Mouse (Mus musculus) spleen, adult 18-20 months (tissue): ENCODE data around the gene Cldn4.
"Not testable (repeated sequence)": the region's sequence is repeated elsewhere in the genome, so short reads cannot be mapped to it uniquely, and the experiment has no call there.

ENCODE experiments used
- DNase-seq, 2 experiments: peaks; one replicate each; pipeline ENCODE4 v3.0.0; 2022; ENCODE audit warnings: mixed read lengths in 2 of 2

Gene Cldn4

DNA sequence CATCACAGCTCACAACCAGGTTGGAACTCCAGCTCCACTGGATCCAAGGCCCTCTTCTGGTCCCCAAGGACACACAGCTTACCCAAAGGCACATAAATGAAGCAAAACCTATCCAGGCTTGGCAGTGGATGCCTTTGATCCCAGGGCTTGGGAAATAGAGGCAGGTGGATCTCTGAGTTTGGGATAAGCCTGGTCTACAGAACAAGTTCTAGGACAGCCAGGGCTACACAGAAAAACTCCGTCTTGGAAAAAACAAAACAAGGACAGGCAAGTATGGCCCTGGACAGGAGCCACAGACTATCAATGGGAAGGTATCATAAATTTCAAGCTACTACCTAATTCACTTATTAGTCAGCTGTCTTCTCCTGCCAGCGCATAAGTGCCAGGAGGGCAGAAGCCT, 14.8 kb upstream of the Cldn4 start:
- no peak for DNase-seq

DNA sequence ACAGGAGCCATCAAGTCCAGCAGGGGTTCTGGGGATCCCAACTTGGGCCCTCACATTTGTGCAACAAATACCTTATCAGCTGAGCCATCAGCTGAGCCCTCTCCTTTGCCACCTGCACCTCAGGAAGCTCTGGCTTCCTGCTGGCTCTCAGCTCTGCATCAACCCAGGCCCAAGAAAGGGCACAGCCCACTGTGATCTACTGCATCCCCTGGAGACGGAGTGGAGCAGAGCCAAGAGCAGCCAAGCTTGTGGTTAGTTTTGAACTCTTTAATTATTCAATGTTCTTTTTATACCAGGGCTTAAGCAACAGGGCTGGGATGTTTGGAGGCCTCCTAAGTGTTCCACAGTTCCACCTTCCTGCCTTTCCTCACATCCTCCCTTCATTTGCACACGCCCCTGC, 13.7 kb upstream of the Cldn4 start:
- no peak for DNase-seq

DNA sequence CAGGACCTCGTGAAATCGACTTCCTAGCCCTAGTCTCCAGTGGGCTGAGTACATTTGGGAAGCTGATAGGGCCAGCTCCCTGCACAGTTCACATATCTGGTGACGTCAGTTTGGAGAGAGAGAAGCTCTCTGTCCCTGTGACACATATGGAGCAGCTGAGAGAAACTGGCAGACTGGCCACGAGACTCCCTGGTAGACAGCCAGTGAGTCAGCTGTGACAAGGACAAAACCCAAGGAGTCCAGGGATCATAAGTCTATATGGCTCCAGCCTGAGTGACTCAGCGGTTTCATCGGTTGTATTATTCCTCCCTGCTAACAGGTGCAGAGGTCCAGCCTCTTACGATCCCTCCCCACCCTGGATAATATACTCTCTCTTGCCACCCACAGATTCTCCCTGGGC, 12.4 kb upstream of the Cldn4 start:
- no peak for DNase-seq

DNA sequence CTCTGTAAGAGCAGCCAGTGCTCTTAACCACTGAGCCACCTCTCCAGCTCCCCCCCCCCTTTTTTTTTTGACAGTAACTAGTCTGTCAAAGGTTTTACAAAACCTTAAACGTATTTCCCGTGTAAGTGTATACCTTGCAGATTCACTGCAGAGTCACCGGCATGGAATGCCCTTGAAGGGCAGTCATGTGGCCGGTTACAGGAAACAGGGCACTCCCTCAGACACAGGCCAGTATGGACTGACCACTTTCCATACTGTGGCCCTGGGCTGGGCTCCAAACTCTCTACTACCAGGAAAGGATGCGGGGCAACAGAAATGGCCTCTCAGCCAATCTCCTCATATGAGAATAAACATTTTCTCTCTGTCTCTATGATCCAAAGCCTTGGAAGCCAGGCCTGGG, 8.8 kb upstream of the Cldn4 start:
- no peak for DNase-seq

DNA sequence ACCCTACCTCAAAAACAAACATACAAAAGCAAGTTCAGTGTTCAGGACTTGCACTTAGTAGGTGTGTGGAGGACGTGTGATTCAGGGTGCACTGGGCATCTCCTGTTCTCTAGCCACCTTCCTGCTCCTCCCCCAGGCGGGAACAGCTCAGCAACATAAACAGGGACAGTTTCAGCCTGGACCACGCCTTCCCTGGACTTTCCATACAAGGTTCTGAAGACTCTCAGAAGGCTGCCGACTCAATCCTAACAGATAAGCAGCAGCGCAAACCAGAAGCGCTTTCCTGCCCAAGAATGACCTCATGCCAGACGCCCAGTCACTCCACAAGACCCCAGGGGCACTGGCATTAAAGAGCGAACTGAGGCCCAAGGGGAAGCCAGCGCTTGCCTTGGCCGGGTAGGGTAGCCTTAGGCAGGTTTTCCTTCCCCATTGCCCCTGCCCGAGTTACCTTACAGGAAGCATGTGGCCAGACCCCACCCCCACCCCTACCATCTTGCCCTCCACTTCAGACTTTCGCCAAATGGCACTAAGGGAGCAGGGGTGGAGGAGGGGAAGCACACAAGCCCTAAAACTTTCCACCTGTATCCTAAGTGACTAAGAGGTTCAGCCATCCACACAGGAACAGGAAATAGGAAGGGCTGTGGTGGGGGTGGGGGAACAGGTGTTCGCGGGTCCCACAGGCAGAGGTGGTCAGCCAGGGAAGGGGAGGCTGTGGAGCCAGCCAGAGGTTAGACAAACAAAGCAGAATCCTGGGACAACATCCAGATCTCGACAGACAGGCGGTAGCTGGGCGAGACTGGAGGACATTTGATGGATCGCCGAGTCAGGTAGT, 4.5 kb upstream of the Cldn4 start:
- DNase-seq: no peak

DNA sequence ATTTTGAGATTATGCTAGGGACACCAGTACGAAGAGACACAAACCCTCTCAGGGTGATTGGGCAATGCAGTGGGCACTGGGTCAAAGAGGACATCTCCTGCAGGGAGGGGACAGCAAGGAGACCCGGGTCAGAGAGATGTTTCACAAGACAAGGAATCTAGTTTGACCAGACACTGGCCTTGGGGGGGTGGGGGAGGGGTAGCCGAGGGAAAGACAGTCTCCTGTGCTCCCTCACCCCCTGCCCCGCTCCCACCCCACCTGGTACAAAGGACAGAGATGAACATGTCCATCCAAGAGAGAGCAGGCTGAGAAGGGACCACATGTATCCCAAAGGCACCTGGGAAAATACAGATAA, 1.3 kb upstream of the Cldn4 start:
- DNase-seq: no peak

DNA sequence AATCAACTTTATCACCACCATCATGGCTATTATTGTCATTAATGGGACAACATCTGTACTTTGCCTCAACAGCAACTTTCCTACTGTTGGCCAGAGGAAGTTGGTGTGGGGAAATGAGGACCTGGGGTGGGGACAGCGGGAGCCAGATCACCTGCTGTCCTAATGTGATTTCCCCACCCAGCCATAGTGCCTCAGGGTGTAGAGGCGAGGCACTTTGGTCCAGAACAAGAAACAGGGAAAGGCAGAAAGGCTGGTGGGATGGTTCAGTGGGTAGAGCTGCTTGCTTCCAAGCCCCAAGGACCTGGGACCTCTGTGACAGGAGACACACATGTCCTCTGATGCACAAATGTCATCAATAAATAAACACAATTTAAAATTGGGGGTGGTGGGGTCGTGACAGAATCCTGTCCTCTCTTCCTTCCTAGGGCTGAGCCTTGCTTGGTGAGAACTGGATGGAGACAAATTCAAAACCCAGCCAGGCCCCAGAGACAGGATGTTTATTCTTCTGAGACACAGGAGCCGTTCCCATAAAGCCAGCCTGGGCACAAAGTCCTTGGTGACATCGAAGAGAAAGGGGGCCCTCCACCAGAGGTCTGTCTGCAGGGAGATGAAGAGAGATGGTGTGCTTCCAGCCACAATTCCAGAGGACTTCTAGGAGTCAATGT, 818 bp upstream of the Cldn4 start:
- DNase-seq: no peak

DNA sequence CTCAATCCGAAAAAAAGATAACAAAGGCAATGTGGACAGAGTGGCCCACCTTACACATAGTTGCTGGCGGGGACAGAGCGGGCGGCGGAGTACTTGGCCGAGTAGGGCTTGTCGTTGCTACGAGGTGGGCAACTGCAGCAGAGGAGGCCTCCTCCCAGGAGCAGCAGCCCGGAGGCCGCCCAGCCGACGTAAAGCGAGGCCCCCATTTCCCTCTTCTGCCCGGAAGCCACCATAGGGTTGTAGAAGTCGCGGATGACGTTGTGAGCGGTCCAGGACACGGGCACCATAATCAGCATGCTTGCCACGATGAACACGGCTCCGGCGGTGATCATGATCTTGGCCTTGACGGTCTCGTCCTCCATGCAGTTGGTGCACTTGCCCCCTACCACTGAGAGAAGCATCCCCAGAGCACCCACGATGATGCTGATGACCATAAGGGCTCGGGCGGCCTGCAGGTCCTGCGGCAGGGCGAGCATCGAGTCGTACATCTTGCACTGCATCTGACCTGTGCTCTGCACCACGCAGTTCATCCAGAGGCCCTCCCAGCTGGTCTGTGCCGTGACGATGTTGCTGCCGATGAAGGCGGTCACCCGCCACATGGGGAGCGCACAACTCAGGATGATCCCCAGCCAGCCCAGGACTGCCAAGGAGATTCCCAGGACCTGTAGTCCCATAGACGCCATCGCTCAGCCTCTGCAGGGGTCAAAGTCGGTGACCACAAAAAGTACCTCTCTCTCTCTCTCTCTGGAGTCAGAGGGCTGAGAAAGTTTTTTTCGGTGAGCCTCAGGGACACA, 474 bp downstream of the Cldn4 start:
- DNase-seq: no peak

DNA sequence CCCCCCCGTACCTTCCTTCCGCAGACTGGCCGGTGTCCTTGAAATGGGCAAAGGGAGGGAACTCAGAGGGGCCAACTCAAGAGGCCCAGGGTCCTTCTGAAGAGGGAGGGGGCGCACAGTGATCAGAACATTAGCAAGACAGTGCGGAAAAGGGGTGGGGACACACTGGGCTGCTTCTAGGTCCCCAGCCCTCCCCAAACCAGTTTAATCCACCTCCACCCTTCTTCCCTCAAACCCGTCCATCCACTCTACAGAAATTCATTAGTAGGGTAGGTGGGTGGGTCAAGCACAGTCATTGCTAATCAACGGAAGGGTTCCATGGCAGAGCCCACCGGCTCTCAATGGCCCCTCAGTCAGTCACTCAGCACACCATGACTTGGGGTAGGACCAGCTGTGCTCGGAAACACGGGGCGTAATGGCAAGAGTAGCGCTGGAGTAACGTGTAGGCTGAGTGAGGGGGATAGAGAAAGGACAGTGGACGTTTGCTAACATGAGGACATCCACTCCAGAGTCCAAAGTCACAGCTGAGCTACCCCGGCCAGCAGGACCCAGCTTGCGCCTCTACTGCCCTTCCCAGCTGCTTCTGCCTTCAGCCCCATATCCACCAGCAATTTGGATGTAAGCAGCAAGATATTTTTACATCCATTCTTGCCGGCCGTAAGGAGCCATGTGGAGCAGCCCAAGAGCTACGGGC, 1.3 kb downstream of the Cldn4 start:
- no peak for DNase-seq

DNA sequence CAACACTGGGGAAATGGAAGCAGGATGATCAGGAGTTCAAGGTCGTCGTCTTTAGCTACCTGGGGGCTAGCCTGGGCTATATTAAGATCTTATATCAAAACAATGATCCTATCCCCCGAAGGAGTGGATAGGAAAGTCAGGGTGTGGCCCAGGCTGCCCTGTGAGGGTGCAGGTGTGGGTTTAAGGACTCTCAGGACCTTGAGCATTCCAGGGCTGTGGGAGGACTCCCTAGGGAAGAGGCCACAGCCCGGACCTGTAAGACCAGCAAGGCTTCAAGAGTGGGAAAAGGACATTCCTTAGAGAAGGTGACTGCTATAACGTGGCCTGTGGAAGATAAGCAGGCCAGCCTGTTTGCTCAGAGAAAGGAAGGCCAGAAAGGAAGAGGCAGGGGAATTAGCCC, 2.6 kb downstream of the Cldn4 start:
- DNase-seq: no peak

DNA sequence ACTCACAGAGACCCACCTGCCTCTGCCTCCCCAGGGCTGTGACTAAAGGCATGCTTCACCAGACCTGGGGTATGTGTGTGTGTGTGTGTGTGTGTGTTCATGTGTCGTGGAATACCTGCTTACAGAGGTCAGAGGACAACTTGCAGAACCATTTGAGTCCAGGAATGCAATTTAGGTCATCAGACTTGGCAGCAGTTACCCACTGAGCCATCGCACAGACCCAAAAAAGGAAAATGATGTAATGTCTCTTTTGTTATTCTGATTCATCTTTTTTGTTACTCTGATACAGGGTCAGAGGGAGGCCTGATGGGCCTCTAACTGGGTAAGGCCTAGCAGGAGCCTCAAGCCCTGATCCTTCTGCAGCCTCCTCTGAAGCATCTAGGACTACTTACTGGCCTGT, 4.0 kb downstream of the Cldn4 start:
- no peak for DNase-seq

DNA sequence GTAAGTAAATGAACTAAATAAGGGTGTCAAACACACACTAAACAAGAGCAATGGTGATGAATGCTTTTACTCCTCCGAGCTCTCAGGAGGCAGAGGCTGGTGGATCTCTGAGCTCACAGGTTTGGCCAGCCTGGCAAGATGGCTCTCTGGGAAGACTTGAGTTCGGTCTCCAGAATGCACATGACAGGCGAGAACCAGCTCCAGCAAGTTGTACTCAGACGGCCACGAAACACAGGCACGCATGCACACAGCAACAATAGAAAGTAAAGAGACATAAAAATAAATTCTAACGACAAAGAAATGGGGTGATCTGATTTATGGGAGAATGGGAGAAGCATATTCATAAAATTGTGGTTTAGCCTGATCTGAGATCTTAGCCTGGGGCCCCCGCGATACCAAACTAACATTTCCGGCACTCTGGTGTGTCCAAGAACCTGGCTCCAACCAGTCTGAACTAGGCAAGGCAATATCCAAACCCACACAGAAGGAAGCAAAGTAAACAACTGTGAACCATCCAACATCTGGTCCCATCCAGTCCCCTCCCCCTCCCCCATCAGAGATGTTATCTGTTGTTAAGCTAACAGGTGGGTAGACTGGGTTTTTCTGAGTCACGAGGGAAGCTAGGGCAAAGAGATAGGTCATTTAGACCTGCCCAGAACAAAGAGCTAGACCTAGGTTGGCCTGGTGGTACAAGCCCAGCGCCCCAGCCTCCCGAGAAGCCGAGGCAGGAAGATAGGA, 5.1 kb downstream of the Cldn4 start:
- no peak for DNase-seq

DNA sequence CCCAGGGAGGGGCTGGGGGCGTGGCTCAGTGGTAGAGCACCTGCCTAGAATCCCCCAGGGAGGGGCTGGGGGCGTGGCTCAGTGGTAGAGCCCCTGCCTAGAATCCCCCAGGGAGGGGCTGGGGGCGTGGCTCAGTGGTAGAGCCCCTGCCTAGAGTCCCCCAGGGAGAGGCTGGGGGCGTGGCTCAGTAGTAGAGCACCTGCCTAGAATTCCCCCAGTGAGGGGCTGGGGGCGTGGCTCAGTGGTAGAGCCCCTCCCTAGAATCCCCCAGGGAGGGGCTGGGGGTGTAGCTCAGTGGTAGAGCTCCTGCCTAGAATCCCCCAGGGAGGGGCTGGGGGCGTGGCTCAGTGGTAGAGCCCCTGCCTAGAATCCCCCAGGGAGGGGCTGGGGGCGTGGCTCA, 7.2 kb downstream of the Cldn4 start:
- not testable (repeated sequence) for DNase-seq

DNA sequence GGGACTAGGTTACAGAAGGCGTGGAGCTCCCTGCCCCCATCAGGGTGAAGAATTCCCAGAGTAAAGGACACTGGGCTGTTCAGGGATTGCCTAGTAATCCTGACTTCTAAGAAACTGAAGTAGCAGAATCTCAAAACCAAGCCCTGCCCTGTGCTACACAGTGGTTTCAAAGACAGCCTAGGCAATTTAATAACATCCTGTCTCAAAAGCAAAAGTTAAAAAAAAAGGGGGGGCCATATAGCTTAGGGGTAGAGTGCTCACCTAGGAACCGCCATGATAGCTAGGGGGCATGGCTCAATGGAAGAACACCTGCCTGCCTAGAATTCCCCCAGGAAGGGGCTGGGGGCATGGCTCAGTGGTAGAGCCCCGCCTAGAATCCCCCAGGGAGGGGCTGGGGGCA, 7.7 kb downstream of the Cldn4 start:
- DNase-seq: no peak

DNA sequence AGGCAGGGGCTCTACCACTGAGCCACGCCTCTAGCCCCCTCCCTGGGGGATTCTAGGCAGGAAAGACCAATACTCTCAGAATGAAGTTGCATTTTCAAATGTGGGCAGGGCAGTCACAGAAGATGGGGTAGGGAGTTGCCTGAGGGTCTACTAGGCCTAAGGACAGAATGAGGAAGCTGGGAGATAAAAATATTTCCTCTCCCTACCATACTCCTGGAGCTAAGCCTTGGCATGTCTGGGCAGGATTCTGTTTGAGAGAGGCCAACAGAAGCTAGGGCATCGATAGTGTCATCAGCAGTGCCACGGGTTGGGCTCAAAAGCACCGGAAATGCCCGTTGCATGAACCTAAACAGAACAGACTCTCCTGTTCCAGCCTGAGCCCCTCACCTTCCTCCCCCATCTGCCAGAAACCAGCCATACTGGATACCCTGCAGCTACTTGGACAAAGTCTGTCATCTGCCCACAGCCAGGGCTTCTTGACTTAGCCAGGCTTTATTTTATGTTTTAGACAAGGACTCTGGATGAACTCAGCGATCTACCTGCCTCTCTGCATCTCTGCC, 10.0 kb downstream of the Cldn4 start:
- no peak for DNase-seq

DNA sequence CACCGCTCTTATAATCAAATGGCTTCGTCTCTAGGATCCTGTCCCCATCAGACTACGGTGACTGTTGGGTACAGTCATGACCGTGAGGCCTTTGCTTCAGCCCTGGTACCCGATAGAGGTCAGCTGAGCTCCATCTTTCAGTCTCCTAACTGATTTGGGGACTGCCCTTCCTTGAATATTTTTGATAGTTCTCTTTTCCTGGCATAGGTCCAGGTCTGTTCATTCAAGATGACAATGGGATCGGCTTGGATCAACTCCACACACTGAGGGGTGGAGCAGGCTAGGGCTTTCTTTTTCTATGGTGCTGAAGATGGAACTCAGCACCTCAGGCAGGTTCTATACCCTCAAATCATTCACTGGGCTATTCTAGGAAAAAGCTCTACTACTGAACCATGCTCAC, 10.7 kb downstream of the Cldn4 start:
- no peak for DNase-seq

DNA sequence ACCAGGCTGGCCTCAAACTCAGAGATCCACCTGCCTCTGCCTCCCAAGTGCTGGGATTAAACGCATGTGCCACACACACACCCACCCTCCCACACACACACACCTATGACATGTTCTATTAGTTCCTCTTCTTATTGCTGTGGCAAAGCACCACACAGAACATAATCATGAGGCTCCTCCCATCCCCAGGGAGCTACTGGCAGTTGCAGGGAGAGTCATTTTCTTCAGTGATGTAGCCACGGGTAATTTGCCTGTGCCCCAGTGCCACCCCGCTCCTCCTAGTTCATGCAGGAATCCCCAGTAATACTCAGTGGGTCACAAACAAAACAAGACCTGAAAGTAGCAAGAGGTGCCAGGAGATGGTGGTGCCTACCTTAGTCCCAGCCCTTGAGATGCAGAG, 12.1 kb downstream of the Cldn4 start:
- no peak for DNase-seq

DNA sequence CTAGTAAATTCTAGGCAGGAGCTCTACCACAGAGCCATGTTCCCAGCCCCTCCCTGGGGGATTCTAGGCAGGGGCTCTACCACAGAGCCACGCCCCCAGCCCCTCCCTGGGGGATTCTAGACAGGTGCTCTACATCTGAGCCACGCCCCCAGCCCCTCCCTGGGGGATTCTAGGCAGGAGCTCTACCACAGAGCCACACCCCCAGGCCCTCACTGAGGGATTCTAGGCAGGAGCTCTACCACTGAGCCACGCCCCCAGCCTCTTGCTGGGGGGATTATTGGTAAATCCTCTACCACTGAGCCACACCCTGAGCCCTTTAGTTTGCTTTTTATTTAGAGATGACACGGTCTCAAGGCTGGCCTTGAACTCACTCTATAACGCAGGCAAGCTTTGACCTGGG, 13.0 kb downstream of the Cldn4 start:
- DNase-seq: not testable (repeated sequence)

DNA sequence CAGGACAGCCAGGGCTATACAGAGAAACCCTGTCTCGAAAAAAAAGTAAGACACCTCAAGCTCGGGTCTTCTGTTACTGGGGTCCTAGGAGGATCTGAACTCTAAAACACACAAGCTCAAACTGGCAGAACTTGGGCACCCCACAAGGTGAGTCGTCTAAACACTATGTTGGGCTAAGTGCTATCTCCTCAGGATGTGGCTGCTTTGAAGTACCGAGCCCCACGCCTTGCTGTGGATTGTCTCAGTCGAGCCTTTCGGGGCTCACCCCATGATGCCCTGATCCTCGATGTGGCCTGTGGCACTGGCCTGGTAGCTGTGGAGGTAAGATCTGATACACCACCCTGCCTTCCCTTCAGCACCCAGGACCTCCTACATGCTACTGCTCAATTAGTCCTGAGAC, 13.5 kb downstream of the Cldn4 start:
- peak; percentile 7 to 16 for DNase-seq

DNA sequence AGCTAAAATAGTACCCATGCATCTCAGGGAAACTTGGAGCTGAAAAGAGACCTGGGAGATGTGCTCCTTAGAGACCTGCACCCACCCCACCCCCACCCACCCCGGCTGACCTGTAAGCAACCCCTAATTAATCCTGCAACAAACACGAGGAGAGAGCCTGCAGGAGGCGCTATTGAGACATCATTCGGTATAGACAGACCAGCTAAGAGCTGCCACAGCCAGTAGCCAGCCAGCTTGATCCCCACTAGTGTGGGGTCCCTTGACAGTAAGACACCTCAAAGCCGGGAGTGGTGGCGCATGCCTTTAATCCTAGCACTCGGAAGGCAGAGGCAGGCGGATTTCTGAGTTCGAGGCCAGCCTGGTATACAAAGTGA, 13.8 kb downstream of the Cldn4 start:
- DNase-seq: peak; percentile 20 to 43

DNA sequence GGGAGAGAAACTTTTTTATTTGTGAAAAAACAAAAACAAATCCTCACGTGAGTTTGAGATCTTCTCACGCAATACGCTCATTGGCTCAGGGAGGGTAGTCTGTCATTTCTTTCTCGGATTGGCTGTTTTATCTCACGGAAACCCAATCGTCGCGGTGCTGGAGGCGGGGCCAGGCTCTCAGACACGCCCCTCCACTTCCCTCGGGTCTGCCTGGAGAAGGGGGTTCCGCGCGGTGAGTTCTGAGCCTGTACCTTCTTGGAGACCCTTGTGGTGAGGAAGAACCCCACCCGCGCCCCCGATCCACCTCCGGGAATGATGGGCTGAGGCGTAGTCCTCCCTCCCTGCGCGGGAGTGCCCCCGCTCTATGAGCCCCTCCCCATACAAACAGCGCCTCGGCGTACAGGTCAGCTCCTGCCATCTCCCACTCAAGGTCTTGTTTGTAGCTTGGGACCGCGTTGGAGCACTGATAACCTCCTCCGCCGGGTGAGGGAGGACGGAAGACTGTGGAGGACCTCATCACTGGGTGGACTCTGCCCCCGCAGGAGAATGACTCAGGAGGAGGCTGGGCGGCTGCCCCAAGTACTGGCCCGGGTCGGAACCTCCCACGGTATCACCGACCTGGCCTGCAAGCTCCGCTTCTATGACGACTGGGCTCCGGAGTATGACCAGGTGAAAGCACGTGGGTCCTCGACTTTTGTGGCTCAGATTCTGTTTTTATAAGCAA, 14.4 kb downstream of the Cldn4 start, which contains the start of gene Mettl27:
Gene Mettl27, plus strand, starts transcription at position 190 of the 724 bp plus-strand sequence.
- peak; percentile 67 to 82 for DNase-seq
